Mouse (Mus musculus): ENCODE data around the gene Unc79.

GRCm38 (mm10) chr12:103214270-103214669 is 265.6 kb downstream of the Unc79 start:
- TF ChIP-seq CTCF (IDR thresholded peaks at IDR 0.05; ENCODE audit: low read depth) = no peak
- no peak for TF ChIP-seq EP300 (IDR thresholded peaks at IDR 0.05; ENCODE audit: low read depth)
